Mouse (Mus musculus) C2C12 (cell line): ENCODE measurements around the gene Nxph4.

Experiments used
- CTCF ChIP-seq: IDR thresholded peaks from one replicate; pipeline ENCODE4 v1.5.1; 2011; ENCODE audit not compliant: control insufficient read depth, insufficient read depth, insufficient read length
- FOSL1 ChIP-seq: IDR thresholded peaks from one replicate; pipeline ENCODE4 v1.8.0; 2011; ENCODE audit warnings: mild to moderate bottlenecking, low read length; ENCODE audit not compliant: poor library complexity, insufficient read depth, severe bottlenecking
- MAX ChIP-seq: IDR thresholded peaks from one replicate; pipeline ENCODE4 v1.6.1; 2011; ENCODE audit warnings: mild to moderate bottlenecking, control low read depth
- MYOG ChIP-seq: IDR thresholded peaks from one replicate; pipeline ENCODE4 v1.6.1; 2011; ENCODE audit not compliant: control insufficient read depth, insufficient read length; ENCODE audit errors: extremely low read depth

- TF ChIP-seq CTCF = no peak
- TF ChIP-seq MAX = no peak
- TF ChIP-seq FOSL1 = no peak
- TF ChIP-seq MYOG = no peak
Observed at GRCm38 (mm10) chr10:127572281-127572680, 37.9 kb upstream of the Nxph4 start.
